Mouse (Mus musculus) megakaryocyte, embryonic 14.5 days (primary cell): ENCODE measurements at regions not wholly inside any gene's neighbourhood (a gene's known extent, or its start where the extent isn't known, plus 50 kb on each side); places are given as distances from the start of the nearest gene placed in this dataset.

Source experiments
- FLI1 ChIP-seq: IDR thresholded peaks from 2 replicates; pipeline ENCODE4 v1.6.1; 2012; ENCODE audit warnings: low read length, inconsistent platforms, mixed read lengths
- GATA1 ChIP-seq: IDR thresholded peaks from 3 replicates; pipeline ENCODE4 v1.6.1; 2012; ENCODE audit warnings: mixed read lengths, low read length, inconsistent platforms, borderline replicate concordance

DNA sequence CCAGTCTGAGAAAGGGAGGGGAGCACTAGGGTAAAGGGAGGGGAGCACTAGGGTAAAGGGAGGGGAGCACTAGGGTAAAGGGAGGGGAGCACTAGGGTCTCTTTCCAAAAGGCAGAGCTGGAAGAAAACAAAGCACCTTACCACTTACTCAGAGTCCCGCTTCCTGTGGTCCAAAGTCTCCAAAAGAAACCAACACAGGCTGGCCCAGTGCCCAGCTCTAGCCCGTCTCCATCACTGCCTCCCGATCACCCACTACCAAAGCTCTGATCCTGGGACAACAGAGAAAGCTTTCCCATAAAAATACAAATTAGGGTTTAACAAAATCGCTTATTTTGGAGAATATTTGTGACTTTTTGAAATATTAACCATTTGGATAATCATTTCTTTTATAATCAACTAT lies 188.4 kb upstream of the Ppp2r2d start:
- TF ChIP-seq GATA1 (no peak), FLI1 (no peak)
